Comparison of ENCODE assay signal across 8 mouse cellular contexts in the genomic region with DNA sequence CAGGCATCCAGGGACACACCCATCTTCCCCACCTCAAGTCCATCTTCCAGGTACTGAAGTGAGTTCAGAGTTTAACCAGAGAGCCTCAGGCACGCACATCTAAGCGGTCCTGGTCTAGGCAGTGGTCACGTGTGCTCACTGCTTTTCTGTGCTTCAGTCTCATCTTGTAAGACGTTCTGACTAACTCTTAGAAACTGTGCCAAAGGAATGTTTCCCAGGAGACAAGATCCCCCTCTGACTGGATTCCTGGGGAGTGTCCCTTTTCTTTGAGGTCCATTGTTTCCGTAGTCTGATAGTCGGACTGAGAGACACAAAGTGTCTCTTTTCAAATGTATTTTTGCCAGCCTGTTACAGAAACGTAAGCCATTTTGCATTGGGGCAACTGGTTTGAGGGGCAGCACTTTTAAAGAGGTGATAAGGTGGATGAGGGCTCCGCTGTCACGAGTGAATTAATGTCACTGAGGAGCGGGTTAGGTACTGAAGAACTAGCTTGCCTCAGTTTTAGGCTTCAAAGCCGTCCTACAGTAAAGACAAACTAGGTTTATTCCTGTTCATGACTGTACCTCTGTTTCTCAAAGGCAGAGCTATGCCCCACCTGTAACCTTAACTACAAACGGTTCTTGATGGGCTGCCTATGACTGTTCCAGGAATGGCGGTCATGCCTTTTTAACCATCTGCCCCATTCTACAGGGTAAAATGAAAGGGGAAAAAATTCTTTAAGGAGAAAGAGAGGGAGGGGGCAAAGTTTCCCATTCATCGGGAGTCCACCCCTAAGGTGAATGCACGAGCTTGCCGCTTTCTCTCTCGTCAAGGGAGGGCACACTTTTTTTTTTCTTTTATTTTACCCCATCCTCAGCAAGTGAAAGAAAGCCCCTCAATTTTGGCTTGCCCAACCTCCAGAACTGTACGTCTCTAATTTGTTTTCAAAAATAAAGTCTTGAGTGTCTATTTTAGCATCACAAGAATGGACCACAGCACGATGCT. TPM values are rescaled to one million over a fixed set of nuclear protein-coding genes. Genes with fewer than 3 reads are reported as not detected.
DNase-seq lines count a peak whose midpoint lies in the region; ATAC-seq lines count a peak whose summit lies in the region.

No protein-coding gene starts in this region.

- H3K27me3 ChIP-seq in kidney, embryonic 15.5 days = 0 out of 2 replicates have a peak, but pooled peaks cover 7% of the 10 kb centered on the region
- no peaks in the 10 kb centered on the region for H3K27me3 ChIP-seq in intestine, embryonic 16.5 days (replicated peaks; ENCODE audit: control insufficient read depth, insufficient read depth, low read length)
- 0 out of 2 replicates have a peak, but pooled peaks cover 4% of the 10 kb centered on the region for H3K27me3 ChIP-seq in neural tube, embryonic 12.5 days (replicated peaks)

- H3K4me3 ChIP-seq in kidney, embryonic 15.5 days (replicated peaks) = peak overlapping the region; percentile 49
- peak overlapping the region; percentile 37 for H3K4me3 ChIP-seq in intestine, embryonic 16.5 days (ENCODE audit: low read length)
- peak overlapping the region; percentile 21; the same call in 1 of the 2 replicates for H3K4me3 ChIP-seq in neural tube, embryonic 12.5 days

- no peak for DNase-seq in kidney, postnatal 10 days
- DNase-seq in embryo, embryonic 11 days = peak; percentile 28
- DNase-seq in right cerebral cortex, postnatal 36 days (ENCODE audit: low spot score in 2 of 2) = no peak
- DNase-seq in cerebellum, postnatal 25 days = no peak

- WGBS in kidney, embryonic 15.5 days = 2% methylated on average over 19 of the region's 19 CpGs
- WGBS in intestine, embryonic 16.5 days = 5% methylated on average over 19 of the region's 19 CpGs
- WGBS in neural tube, embryonic 12.5 days = 2% methylated on average over 19 of the region's 19 CpGs

- peaks cover 28% of the 10 kb centered on the region for H3K4me1 ChIP-seq in kidney, embryonic 15.5 days
- H3K4me1 ChIP-seq in intestine, embryonic 16.5 days (ENCODE audit: control insufficient read depth, insufficient read depth, low read length) = peaks cover 22% of the 10 kb centered on the region; the same call in 1 of the 2 replicates
- peaks cover 18% of the 10 kb centered on the region for H3K4me1 ChIP-seq in neural tube, embryonic 12.5 days

- no peaks in the 10 kb centered on the region for H3K36me3 ChIP-seq in kidney, embryonic 15.5 days
- H3K36me3 ChIP-seq in intestine, embryonic 16.5 days (ENCODE audit: control insufficient read depth, insufficient read depth, low read length) = no peaks in the 10 kb centered on the region
- no peaks in the 10 kb centered on the region for H3K36me3 ChIP-seq in neural tube, embryonic 12.5 days

- H3K9me3 ChIP-seq in kidney, embryonic 15.5 days (replicated peaks) = no peaks in the 10 kb centered on the region
- H3K9me3 ChIP-seq in intestine, embryonic 16.5 days (ENCODE audit: control insufficient read depth, low read length) = no peaks in the 10 kb centered on the region
- H3K9me3 ChIP-seq in neural tube, embryonic 12.5 days = no peaks in the 10 kb centered on the region

- H3K9ac ChIP-seq in kidney, embryonic 15.5 days = no peak overlapping the region
- peak overlapping the region; percentile 9; the same call in 1 of the 2 replicates for H3K9ac ChIP-seq in intestine, embryonic 16.5 days (ENCODE audit: low read depth, low read length)
- peak overlapping the region; percentile 26; the same call in 1 of the 2 replicates for H3K9ac ChIP-seq in neural tube, embryonic 12.5 days

- peak overlapping the region; percentile 65 for H3K4me2 ChIP-seq in kidney, embryonic 15.5 days
- peak overlapping the region; percentile 63 for H3K4me2 ChIP-seq in intestine, embryonic 16.5 days (ENCODE audit: low read depth, low read length)
- H3K4me2 ChIP-seq in neural tube, embryonic 12.5 days (replicated peaks) = peak overlapping the region; percentile 62

- ATAC-seq in kidney, embryonic 15.5 days (replicated peaks; ENCODE audit: low FRiP score) = 0 out of 2 replicates have a peak, but pooled peaks have one; percentile 29
- ATAC-seq in intestine, embryonic 16.5 days = peak; percentile 63
- no peak for ATAC-seq in neural tube, embryonic 12.5 days (ENCODE audit: low FRiP score, low read depth)
- ATAC-seq in monocyte, adult 5-6 weeks (replicated peaks; ENCODE audit: insufficient number of reproducible peaks, low FRiP score, low TSS enrichment, poor library complexity, severe bottlenecking) = no peak

- H3K27ac ChIP-seq in kidney, embryonic 15.5 days = no peak overlapping the region
- no peak overlapping the region for H3K27ac ChIP-seq in intestine, embryonic 16.5 days (ENCODE audit: low read length)
- no peak overlapping the region for H3K27ac ChIP-seq in neural tube, embryonic 12.5 days

RNA-seq across cellular contexts. Expression of gene Gsta4, which starts 8.4 kb away (rescaled TPM):
- polyA plus RNA-seq in kidney, embryonic 15.5 days (2015; fragmentation: Nextera tagmentation; extraction: Ambion mirVana) = 109 and 115 TPM in 2 replicates
- polyA plus RNA-seq in intestine, embryonic 16.5 days (2015; fragmentation: Nextera tagmentation; extraction: Ambion mirVana) = 57.5 and 62.7 TPM in 2 replicates
- 40.2 and 40.3 TPM in 2 replicates for polyA plus RNA-seq in neural tube, embryonic 12.5 days (2016; fragmentation: Nextera tagmentation; extraction: Ambion mirVana)
- total RNA-seq in monocyte, adult 5-6 weeks (2017) = 0.68 TPM in 1 of 3 replicates, not detected in the others

RNA-seq across cellular contexts. Expression of gene Gsta1, which starts 39.5 kb away (rescaled TPM):
- 0.27 and 1.3 TPM in 2 replicates for polyA plus RNA-seq in kidney, embryonic 15.5 days (2015; fragmentation: Nextera tagmentation; extraction: Ambion mirVana)
- polyA plus RNA-seq in intestine, embryonic 16.5 days (2015; fragmentation: Nextera tagmentation; extraction: Ambion mirVana) = 94.1 and 98.3 TPM in 2 replicates
- not detected in 2 replicates for polyA plus RNA-seq in neural tube, embryonic 12.5 days (2016; fragmentation: Nextera tagmentation; extraction: Ambion mirVana)
- total RNA-seq in monocyte, adult 5-6 weeks (2017) = not detected in 3 replicates

Comparison
In these comparisons a context has a peak if more than half of its experiments do, and no peak if none do; other contexts are left out.
1. ATAC-seq: peak in kidney, embryonic 15.5 days (single experiment) and intestine, embryonic 16.5 days (single experiment); none in neural tube, embryonic 12.5 days (single experiment) and monocyte, adult 5-6 weeks (single experiment).
2. RNA of gene Gsta1, which starts 39.5 kb away (polyA plus RNA-seq): 94.1 to 98.3 TPM in intestine, embryonic 16.5 days; 0.27 to 1.3 TPM in kidney, embryonic 15.5 days and not detected in neural tube, embryonic 12.5 days; every median in the first group is over 10 times any median in the second.
3. Peak in every context shown above with its lines, with median percentiles within 50 percentile points of each other: H3K4me2 ChIP-seq and H3K4me3 ChIP-seq.